Mouse (Mus musculus) embryonic stem cell, embryonic (primary cell): ENCODE data around the gene Cables2.

Experiments used
- CTCF ChIA-PET, 4 experiments: fragments of 300-600 bp in 2 of 4; fragments of 350-600 bp in 2 of 4; sonication (Branson Sonifier 250); formaldehyde crosslinking; loops; one replicate each; lab custom pipeline; 2022; ENCODE audit warnings: inconsistent platforms in 2 of 4; lab: Charles Lee
- POLR2A ChIA-PET, 4 experiments: fragments of 300-600 bp in 2 of 4; fragments of 350-600 bp in 2 of 4; sonication (Branson Sonifier 250); formaldehyde crosslinking; loops; one replicate each; lab custom pipeline; 2022; ENCODE audit warnings: antibody characterized with exemption in 4 of 4, inconsistent platforms in 1 of 4; lab: Charles Lee

Cables2 gene

DNA sequence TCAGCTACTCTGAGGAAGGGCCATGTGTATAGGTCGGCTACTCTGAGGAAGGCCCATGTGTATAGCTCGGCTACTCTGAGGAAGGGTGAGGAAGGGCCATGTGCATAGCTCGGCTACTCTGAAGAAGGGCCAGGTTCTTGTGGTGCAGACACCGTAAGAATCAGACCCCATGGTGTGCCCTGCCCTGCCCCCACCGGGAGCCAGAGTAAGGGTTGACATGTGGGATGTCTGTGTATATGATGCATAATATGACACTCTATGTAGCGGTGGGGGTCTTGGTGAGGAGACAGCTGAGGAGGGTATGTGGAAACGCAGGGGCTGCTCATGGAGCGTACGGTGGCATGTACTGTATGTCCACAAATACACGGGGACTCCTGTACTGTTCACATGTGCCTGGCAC is 4.0 kb downstream of the Cables2 start:
- POLR2A ChIA-PET: interaction anchor here (0.5 to 10.3 kb wide), 9 partner anchors 9 to 1274 kb away, joined by 3 to 268 read pairs (median 5); partner anchors contain the start of genes Rps21 (in 3 of the 4) and Lama5 (in 1 of the 4)
- CTCF ChIA-PET: interaction anchor here in 1 of 4 experiments (1.0 kb wide), 1 partner anchor 18 kb away, joined by 5 read pairs; no protein-coding TSS in a partner anchor

DNA sequence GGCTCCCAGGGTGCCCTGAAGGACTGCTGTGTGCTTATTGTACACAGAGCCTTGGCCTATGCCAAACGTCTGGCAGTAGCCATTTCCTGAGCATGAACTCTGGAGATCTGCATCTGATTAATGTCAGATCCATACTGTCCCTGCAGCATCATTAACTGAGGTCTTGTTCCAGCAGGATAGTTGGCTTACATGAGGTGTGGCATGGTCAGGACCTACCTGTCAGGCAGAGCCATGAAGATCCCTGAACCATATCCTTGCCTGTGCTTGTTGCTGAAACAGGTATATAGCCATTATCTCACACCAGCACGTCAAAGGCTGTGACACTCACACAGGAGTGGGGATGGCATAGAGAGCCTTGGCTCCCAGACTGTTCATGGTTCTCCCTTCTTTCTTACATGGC is 5.3 kb downstream of the Cables2 start:
- ChIA-PET POLR2A (interaction anchor here in 2 of 4 experiments (1.3 to 10.3 kb wide), 6 partner anchors 9 to 40 kb away, joined by 3 to 268 read pairs (median 33); partner anchors contain the start of gene Rps21 (in 2 of the 2)), CTCF (no interaction called here)

DNA sequence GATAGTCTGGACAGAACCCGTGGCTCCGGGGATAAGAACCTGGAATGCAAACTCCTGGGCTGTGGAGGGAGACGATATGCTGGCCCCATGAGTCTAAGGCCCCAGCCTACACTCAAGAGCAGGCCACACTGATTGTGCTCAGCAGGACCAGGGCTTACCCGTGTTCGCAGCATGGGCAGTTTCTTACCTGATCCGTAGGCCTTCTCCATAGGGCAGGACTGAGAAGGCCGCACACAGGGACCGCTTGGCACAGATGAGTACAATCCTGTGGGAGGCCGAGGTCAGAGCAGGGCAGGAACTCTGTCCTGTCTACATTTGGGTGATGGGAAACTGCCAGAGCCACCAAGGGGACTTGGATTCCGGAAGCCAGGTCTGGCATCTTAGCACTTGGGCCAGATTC is 10.4 kb downstream of the Cables2 start:
- ChIA-PET CTCF (interaction anchor here in 2 of 4 experiments (1.6 to 1.7 kb wide), 2 partner anchors 13 kb away, joined by 3 read pairs; no protein-coding TSS in a partner anchor), POLR2A (interaction anchor here (0.8 to 13.2 kb wide), 13 partner anchors 9 to 236 kb away, joined by 3 to 506 read pairs (median 4); partner anchors contain the start of genes Cables2 (in 2 of the 4), Gata5 (in 1 of the 4) and Lama5 (in 1 of the 4))

DNA sequence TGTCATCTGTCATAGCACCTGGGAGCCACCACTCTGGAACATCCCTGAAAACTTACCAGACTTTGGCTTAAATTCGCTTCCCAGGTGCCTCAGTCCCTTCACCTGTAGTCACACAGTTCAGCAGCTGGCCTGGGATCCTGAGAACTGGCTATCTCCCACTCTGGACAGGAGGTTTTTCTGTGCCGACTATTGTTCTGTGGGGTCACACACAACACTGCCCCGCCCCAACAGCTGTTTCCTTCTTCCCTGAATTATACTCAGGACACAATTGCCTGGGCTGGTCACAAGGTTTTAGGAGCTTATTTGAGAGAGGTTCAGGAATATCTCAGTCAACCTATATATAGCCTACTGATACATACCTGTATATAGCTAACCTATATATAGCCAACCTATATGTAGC is 10.9 kb downstream of the Cables2 start:
- ChIA-PET POLR2A (interaction anchor here (0.8 to 13.2 kb wide), 15 partner anchors 9 to 236 kb away, joined by 3 to 506 read pairs (median 23); partner anchors contain the start of genes Cables2 (in 3 of the 4), Lama5 (in 2 of the 4) and Gata5 (in 1 of the 4)), CTCF (interaction anchor here in 2 of 4 experiments (0.9 to 1.7 kb wide), 3 partner anchors 10 to 14 kb away, joined by 3 read pairs; partner anchors contain the start of gene Cables2 (in 1 of the 2))

DNA sequence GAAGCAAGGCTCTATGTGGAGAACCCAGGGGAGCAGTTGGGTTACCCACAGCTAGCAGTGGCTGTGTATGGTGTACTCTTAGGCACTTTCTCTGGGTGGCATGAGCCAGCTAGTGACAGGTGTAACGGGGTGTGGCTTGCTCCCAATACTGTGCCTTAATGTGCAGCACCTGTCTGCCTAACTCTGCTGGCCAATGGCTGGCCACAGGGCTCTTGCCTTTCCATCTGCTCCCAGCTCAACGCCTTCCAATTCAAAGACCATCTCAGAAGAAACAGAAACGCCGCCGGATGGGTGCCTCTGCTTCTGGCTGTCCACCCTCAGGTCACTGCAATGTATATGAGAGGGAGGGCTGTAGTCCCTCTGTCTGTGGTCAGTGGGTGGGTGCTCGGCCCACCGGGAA is 11.4 kb downstream of the Cables2 start:
- ChIA-PET CTCF (interaction anchor here in 2 of 4 experiments (0.9 to 1.7 kb wide), 3 partner anchors 11 to 14 kb away, joined by 3 read pairs; partner anchors contain the start of gene Cables2 (in 1 of the 2)), POLR2A (interaction anchor here (1.0 to 13.2 kb wide), 16 partner anchors 10 to 346 kb away, joined by 3 to 506 read pairs (median 14); partner anchors contain the start of genes Cables2 (in 3 of the 4), Lama5 (in 2 of the 4) and Gata5 (in 1 of the 4))

DNA sequence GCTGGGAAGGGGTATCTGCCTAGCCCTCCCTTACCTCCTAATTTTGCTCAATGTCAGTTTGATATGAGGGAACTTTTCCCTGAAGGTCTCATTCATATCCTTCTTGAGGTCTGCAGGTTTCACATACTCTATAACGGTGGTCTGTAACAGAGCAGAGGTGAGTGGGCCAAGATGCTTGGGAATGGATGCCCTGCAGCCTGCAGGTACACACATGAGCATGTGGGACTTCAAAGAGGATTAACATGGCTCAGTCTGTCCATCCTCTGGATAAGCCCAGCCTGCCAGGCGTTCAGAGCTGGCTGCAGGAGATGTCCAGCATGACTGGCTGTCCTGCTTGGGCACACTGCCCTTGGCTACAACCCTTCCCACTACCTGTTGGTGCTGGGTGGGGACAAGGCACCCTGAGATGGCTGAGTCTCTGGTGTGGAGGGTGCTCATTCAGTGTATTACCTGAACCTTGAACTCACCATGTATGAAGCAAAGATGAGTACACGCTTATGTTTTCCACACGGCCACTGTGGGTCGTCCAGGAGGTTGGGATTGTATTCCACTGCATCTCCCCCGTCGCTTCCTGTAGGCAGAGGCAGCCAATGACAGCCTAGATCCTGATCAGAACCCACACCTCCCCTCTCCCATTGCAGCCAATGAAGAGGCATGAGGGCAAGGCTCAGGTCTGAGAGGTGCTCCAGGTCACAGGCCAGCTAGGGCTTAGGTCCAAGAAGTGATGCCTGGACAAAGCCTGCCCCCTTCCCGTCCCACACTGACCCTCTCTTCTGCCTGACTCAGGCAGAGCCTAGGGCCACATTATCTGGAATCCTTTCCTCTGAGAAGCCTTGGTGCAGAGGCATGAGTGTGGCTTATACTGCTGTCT is 12.5 kb downstream of the Cables2 start:
- ChIA-PET CTCF (interaction anchor here in 1 of 4 experiments (1.3 kb wide), 1 partner anchor 86 kb away, joined by 4 read pairs; no protein-coding TSS in a partner anchor), POLR2A (interaction anchor here in 3 of 4 experiments (0.6 to 13.2 kb wide), 33 partner anchors 8 to 347 kb away, joined by 3 to 506 read pairs (median 6); partner anchors contain the start of genes Cables2 (in 3 of the 3), Lama5 (in 2 of the 3), Ogfr (in 1 of the 3) and Osbpl2 (in 1 of the 3))

DNA sequence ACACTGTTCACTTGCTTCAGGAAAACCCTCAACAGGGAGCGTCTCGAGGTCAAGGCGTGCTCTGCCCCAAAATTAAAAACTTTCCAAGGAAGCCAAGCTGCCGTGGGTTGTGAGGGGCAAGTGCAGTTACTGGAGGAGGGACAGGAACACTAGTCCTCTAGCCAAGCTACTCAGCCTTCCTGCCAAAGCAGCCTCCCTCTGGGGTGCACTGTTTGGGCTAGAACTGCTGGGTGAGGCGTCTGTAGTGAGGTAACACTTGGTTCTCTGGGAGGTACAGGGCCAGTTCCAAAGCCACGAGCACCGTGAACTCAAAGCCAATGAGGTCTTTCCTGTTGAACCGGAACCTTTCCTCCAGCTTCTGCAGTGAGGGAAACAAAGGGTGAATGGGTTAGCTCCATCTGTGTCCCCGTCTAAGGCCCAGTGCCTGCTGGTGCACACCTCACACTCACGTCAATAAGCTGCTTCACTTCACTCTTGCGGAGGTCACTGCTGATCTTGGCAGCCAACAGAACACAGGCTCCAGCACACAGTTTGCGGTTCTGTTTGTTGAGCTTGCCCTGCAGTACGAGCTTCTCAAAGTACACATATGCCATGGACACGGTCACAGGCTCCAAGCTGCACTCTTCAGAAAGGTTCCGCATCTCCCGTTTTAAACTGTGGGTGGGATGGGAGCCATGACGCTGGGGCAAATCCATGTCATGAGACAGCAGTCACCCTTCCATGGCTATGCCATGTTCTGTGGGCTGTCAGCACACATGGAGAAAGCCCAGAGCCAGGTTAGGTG is 13.3 kb downstream of the Cables2 start:
- ChIA-PET CTCF (interaction anchor here in 2 of 4 experiments (0.6 to 1.3 kb wide), 2 partner anchors 87 to 476 kb away, joined by 4 to 5 read pairs; no protein-coding TSS in a partner anchor), POLR2A (interaction anchor here in 3 of 4 experiments (0.6 to 13.2 kb wide), 37 partner anchors 9 to 1283 kb away, joined by 3 to 506 read pairs (median 5); partner anchors contain the start of genes Cables2 (in 3 of the 3), Lama5 (in 2 of the 3), Gata5 (in 1 of the 3) and Ogfr (in 1 of the 3))

DNA sequence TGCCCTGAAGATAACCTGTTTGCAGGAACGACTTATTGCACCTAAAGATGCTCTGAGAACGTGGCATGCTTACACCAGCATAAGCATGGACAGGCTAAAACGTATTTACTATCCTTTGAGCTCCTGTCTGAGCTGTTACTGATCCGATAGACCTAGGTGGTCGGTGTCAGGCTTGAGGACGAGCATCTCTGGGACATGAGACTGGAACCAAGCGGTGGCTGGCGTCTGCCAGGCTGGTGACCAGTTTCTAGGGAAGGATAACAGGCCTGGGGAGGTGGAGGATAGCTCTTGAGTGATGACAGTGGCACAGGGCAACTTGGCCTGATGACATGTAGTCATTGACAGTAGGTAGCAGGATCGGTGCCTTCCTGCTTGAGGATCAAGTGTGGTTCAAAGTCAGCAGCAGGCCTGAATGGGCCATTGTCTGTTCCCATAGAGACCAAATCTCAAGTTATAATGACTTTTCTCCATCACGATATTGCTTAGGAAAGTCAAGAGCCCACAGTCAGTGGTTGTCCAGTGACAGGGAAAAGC is 14.3 kb downstream of the Cables2 start:
- CTCF ChIA-PET: interaction anchor here in 1 of 4 experiments (0.8 to 1.3 kb wide), 2 partner anchors 46 to 88 kb away, joined by 3 to 4 read pairs; no protein-coding TSS in a partner anchor

DNA sequence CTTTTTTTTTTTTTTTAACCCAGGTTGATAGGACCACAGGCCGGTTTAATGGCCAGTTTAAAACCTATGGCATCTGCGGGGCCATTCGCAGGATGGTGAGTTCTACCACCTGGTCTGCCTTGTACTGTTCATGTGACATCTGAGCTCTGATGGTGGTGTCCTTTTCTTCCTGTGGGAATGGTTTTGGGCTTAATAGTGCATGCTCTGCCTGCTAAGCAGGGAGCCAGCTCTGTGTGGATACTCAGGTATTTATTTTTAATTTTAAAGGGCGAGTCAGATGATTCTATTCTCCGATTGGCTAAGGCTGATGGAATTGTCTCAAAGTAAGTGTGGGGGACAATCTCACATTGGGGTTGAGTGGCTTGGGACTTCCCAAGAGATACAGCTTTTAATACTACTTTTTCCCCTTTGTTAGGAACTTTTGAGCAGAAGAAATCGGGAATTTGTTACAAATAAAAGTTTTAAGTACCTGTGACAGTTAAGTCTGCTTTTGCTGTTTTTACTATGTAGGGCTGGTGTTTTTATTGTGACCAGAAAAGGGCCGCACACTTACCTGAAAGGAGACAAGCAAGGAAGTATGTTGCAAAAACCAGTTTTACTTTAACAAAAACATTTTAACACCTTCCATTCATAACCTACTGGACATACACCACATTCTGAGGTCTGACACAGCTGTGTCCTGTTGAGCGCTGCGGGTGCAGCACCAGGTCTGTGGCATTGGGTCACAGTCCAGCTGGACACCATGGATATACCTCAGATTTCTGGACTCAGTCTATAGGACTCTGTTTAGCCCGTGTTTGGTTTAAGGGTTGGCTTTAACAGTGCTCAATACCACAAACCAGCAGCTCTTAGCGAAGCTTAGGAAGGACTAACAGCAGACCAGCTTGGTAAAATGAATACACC is 15.1 kb downstream of the Cables2 start:
- POLR2A ChIA-PET: interaction anchor here (0.6 to 13.2 kb wide), 103 partner anchors 7 to 1809 kb away, joined by 3 to 506 read pairs (median 5); partner anchors contain the start of genes Cables2 (in 3 of the 4), Lama5 (in 3 of the 4), Osbpl2 (in 3 of the 4) and Adrm1 (in 2 of the 4)
- CTCF ChIA-PET: interaction anchor here in 2 of 4 experiments (0.5 to 1.3 kb wide), 6 partner anchors 18 to 1301 kb away, joined by 3 to 4 read pairs (median 4); no protein-coding TSS in a partner anchor

More for the DNA sequence above, 14.3 kb downstream of the Cables2 start:
- POLR2A ChIA-PET: interaction anchor here (0.5 to 13.2 kb wide), 52 partner anchors 7 to 708 kb away, joined by 3 to 506 read pairs (median 5); partner anchors contain the start of genes Cables2 (in 3 of the 4), Osbpl2 (in 3 of the 4), Lama5 (in 2 of the 4) and Rbbp8nl (in 2 of the 4)

DNA sequence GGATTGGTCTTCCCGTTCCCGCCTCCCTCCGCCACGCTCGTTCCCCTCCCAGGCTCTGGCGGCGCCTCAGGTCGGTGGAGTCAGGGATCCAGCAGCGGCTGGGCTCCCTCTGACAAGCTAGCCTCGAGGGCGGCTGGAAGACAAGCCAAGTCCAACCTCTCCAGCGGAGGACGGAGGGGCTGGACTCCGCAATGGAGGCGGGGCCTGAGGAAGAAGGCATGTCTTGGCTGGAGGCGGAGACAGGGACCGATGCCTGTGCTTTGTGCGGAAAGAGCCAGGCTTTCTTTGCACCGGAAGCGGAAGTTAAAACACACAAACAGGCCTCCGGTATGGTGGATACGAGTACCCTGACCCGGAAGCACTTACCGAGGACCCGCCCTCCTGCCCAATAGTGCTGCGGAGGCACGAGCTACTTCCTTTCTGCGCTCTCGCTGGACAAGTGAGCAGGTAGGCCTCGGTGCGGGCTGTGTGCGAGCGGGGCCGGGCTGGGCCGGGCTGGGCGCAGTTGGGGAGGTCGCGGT is 16.2 kb downstream of the Cables2 start, which contains the start of gene Rps21:
Rps21 (plus strand) TSS at position 377 of the 521 bp plus-strand sequence.
- ChIA-PET POLR2A (interaction anchor here (0.6 to 13.2 kb wide), 161 partner anchors 9 to 1808 kb away, joined by 3 to 506 read pairs (median 5); partner anchors contain the start of genes Lama5 (in 4 of the 4), Adrm1 (in 3 of the 4), Cables2 (in 3 of the 4) and Hrh3 (in 3 of the 4)), CTCF (interaction anchor here in 3 of 4 experiments (0.5 to 2.4 kb wide), 14 partner anchors 9 to 215 kb away, joined by 3 to 11 read pairs (median 4); partner anchors contain the start of gene Adrm1 (in 1 of the 3))

DNA sequence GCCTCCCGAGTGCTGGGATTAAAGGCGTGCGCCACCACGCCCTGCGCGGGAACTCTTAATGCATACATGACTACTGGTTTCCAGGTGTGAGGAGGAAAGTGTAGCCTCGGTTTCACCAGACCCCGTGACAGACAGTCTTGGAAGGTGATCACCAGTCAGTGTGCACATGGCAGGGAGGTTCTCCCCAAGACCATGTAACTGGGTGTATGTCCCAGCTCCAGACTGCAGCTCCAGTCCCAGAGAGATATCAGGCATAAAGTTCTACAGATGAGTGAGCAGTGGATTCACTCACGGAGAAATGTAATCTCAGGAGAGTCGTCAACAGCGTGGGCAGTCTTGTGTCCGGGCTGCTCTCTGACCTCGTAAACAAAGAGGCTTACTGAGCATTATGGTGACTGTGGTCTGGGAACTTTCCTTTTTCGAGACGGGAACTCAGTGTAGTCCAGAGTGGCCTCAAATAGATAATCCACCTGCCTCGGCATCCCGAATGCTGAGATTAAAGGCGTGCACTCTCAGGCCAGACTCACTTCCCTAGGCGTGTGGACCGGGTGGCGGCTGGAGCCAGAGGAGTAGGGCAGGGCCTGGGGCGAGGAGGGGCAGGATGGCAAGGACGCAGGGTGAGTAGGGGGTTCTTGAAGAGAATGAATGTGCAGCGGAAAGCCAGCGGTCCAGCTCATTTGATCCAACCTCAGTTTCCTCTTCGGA is 16.8 kb downstream of the Cables2 start:
- CTCF ChIA-PET: interaction anchor here in 3 of 4 experiments (0.5 to 2.4 kb wide), 14 partner anchors 9 to 216 kb away, joined by 3 to 11 read pairs (median 4); partner anchors contain the start of gene Adrm1 (in 1 of the 3)
- POLR2A ChIA-PET: interaction anchor here (0.6 to 13.2 kb wide), 165 partner anchors 9 to 931 kb away, joined by 3 to 506 read pairs (median 5); partner anchors contain the start of genes Lama5 (in 4 of the 4), Adrm1 (in 3 of the 4), Cables2 (in 3 of the 4) and Hrh3 (in 3 of the 4)

DNA sequence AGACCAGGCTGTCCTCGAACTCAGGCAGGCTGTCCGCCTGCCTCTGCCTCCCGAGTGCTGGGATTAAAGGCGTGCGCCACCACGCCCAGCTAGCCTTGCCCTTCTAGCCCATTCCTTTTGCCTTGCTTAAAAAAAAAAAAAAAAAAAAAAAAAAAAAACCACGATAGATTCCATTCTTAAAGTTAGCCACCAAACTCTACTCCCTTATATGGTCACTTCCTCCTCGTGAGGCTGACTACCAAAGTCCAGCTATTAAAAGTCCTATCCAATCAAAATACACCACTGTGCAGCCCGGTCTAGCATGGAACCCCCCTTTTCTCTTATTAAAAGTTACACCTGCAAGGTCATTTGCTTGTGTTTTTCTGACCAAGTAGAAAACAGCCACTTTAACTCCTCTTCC is 17.6 kb downstream of the Cables2 start:
- CTCF ChIA-PET: interaction anchor here in 3 of 4 experiments (0.7 to 2.4 kb wide), 9 partner anchors 34 to 205 kb away, joined by 3 to 11 read pairs (median 4); no protein-coding TSS in a partner anchor
- POLR2A ChIA-PET: interaction anchor here (0.6 to 13.2 kb wide), 59 partner anchors 8 to 498 kb away, joined by 3 to 506 read pairs (median 10); partner anchors contain the start of genes Lama5 (in 4 of the 4), Cables2 (in 3 of the 4), Adrm1 (in 2 of the 4) and Lsm14b (in 2 of the 4)

DNA sequence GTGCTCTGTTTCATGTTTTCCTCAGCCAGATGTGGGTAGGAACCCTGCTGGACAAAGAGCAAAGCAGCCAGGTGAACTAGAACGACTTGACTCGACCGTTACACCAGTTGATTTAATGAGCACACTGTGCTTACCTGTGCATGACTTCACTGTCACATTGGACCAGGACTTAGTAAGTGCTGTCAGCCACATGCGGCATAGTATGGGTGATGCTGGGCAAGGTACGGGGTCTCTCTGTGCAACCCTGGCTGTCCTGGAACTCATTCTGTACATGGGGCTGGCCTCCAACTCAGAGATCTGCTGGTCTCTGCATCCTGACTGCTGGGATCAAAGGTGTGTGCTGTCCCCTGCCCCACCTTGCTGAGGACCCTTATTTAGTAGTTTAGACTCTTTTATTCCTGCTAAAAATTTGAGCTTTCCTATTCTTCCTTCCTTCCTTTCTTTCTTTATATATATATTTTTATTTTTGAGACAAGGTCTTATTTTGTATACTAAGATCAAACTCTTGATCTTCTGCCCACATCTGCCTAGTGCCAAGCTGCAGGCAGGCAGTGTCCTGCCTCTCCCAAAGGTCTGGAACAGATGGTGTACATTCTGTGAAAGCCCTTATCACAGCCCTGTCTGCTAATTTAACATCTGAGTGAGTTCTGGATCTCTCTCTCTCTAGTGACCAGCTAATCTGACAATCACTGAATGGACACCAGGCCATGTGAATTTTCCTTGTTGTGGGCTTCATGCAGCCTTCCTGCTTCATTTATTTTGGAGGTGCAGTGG is 18.7 kb downstream of the Cables2 start:
- ChIA-PET CTCF (interaction anchor here in 2 of 4 experiments (1.0 to 2.4 kb wide), 3 partner anchors 33 to 204 kb away, joined by 4 to 6 read pairs (median 6); no protein-coding TSS in a partner anchor), POLR2A (interaction anchor here (0.7 to 13.2 kb wide), 22 partner anchors 8 to 471 kb away, joined by 3 to 506 read pairs (median 32); partner anchors contain the start of genes Lama5 (in 3 of the 4), Cables2 (in 2 of the 4), Osbpl2 (in 1 of the 4) and Psma7 (in 1 of the 4))
